Mouse (Mus musculus): ENCODE results near the gene Krtap20-2. TPM values are rescaled to one million over a fixed set of nuclear protein-coding genes. Genes with fewer than 3 reads are reported as not detected.
"Not testable (repeated sequence)": the region's sequence is repeated elsewhere in the genome, so short reads cannot be mapped to it uniquely, and the experiment has no call there.

Krtap20-2 gene
- not detected for total RNA-seq (2021)
- long read RNA-seq, experiment 1, result 0 reads
- long read RNA-seq, experiment 2, result 0 reads

DNA sequence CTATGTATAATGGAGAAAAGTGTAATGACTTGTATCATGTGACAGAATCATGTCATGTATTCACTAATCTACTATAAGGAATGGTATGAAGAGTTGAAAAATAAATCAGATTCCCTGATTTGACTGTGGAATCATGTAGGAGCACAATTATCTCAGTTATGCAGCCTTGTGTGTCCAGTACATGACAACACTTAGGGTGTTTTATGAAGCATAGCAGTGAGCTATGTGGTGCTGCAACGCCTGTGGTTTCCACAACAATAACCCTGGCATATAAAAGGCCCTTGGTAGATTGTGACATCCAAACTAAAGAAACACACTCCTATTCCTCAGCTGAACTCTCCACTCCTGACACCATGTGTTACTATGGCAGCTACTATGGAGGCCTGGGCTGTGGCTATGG, at the start of gene Krtap20-2:
Krtap20-2 (plus strand) TSS at position 301 of the 400 bp plus-strand sequence.
- no peak for DNase-seq
- intact Hi-C loops (cut with DNase I), result no loop called here

DNA sequence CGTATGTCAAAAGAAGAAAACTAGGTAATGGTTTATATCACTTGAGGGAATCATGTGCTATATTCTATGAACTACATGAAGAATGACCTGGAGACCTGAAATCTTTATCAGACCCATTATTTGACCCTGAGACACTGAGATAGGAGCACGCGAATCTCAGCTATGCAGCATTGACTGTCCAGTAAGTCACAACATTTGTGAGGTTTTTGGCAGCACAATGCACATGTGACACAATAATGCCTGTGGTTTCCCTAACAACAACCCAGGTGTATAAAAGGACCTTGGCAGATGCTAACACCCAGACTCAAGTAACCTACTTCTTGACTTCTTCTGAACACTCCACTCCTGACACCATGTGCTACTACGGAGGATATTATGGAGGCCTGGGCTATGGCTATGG, 48.0 kb upstream of the Krtap20-2 start, which contains the start of gene Gm9789:
Gm9789 (plus strand) TSS at position 301 of the 400 bp plus-strand sequence.
- intact Hi-C loops (cut with DNase I), result no loop called here

DNA sequence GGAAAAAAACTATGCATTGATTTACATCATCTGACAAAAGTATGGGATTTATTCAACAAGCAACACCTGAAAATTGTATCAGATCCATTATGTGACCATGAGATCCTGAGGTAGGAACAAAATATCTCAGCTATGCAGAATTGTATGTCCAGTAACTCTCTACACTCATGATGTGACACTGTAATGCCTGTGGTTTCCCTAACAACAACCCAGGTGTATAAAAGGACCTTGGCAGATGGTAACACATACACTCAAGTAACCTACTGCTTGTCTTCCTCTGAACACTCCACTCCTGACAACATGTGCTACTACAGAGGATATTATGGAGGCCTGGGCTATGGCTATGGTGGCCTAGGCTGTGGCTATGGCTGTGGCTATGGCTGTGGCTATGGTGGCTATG, 36.5 kb upstream of the Krtap20-2 start, which contains the start of gene Gm7735:
Gm7735 (plus strand) TSS at position 301 of the 400 bp plus-strand sequence.
- DNase-seq; intact Hi-C loops (cut with DNase I): not testable (repeated sequence)

More for the DNA sequence above, 48.0 kb upstream of the Krtap20-2 start, which contains the start of gene Gm9789:
- DNase-seq, result no peak

GRCm38 (mm10) chr16:89174435-89174834, 31.2 kb upstream of the Krtap20-2 start, which contains the start of gene 1110057P08Rik:
1110057P08Rik (plus strand) TSS chr16:89174735.
- intact Hi-C loops (cut with DNase I), result no loop called here
- no peak for DNase-seq

DNA sequence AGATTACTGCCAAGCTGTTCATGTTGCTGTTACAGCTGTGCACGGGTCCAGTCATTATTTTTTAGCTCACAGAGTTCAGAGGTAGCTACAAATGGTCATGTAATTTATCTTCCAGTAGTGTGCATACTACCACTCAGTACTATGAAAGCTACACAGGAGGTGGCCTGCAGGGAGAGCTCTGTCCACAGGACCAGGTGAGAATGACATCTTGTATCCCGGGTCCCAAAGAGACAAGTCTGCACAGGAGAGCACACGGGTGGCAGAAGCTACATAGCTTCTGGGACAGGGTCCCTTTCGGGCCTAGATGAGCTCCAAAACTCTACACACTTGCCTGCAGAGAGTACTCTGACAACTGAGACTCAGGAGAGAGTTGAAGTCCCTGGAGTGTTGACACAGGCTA, 17.0 kb upstream of the Krtap20-2 start:
- intact Hi-C loops (cut with DNase I), result no loop called here

More for the DNA sequence above, 17.0 kb upstream of the Krtap20-2 start:
- no peak for DNase-seq

Other genes starting within 250 kb of the Krtap20-2 start
- not detected for gene Krtap16-3, start 243.0 kb upstream of the Krtap20-2 start, total RNA-seq (2021)
- gene Krtap22-2, start 195.1 kb upstream of the Krtap20-2 start, total RNA-seq (2021), result not detected
- not detected for gene Gm10229, start 190.6 kb upstream of the Krtap20-2 start, total RNA-seq (2021)
- gene Krtap6-1, start 174.2 kb upstream of the Krtap20-2 start, total RNA-seq (2021), result not detected
- not detected for gene Gm10228, start 164.4 kb upstream of the Krtap20-2 start, total RNA-seq (2021)
- not detected for gene Krtap6-5, start 158.0 kb upstream of the Krtap20-2 start, total RNA-seq (2021)
- gene 1110025L11Rik, start 141.9 kb upstream of the Krtap20-2 start, total RNA-seq (2021), result not detected
- gene Krtap6-3, start 121.8 kb upstream of the Krtap20-2 start, total RNA-seq (2021), result not detected
- not detected for gene Gm6358, start 65.0 kb upstream of the Krtap20-2 start, total RNA-seq (2021)
- gene Gm10061, start 54.8 kb upstream of the Krtap20-2 start, total RNA-seq (2021), result not detected
- gene Gm9789, start 47.9 kb upstream of the Krtap20-2 start, total RNA-seq (2021), result not detected
- not detected for gene Gm7735, start 36.4 kb upstream of the Krtap20-2 start, total RNA-seq (2021)
- gene 1110057P08Rik, start 31.1 kb upstream of the Krtap20-2 start, total RNA-seq (2021), result not detected
- not detected for gene Krtap21-1, start 198.0 kb downstream of the Krtap20-2 start, total RNA-seq (2021)
- not detected for gene Krtap6-2, start 214.2 kb downstream of the Krtap20-2 start, total RNA-seq (2021)